Mouse (Mus musculus): Measurements from ENCODE around the gene Cd27. TPM values are rescaled to one million over a fixed set of nuclear protein-coding genes. Genes with fewer than 3 reads are reported as not detected.

Gene Cd27
- polyA plus RNA-seq, 1 experiment from 2014 or later: 2.4 TPM

- no peak for DNase-seq (ENCODE audit: low spot score)
- Histone ChIP-seq H3K36me3 (ENCODE audit: insufficient read depth, low read length) (no peaks in the 10 kb centered on the region), H3K4me1 (ENCODE audit: insufficient read depth, low read depth, low read length) (no peaks in the 10 kb centered on the region; the same call in 1 of the 2 replicates), H3K4me3 (ENCODE audit: low read depth, low read length) (no peak overlapping the region), H3K4me2 (replicated peaks; ENCODE audit: low read depth, low read length) (no peak overlapping the region), H3K9ac (replicated peaks; ENCODE audit: low read depth) (no peak overlapping the region), H3K9me3 (ENCODE audit: low read length) (no peaks in the 10 kb centered on the region), H3K27me3 (replicated peaks; ENCODE audit: insufficient read depth, low read length) (no peaks in the 10 kb centered on the region), H3K27ac (ENCODE audit: low read length) (no peak overlapping the region)
- TF ChIP-seq CTCF (IDR thresholded peaks at IDR 0.05): no peak
- TF ChIP-seq EP300 (IDR thresholded peaks at IDR 0.05): no peak
- no peak for ATAC-seq
- WGBS: 89% methylated on average over 5 of the region's 5 CpGs
Observed at GRCm38 (mm10) chr6:125239547-125239946, 2.7 kb upstream of the Cd27 start.

DNA sequence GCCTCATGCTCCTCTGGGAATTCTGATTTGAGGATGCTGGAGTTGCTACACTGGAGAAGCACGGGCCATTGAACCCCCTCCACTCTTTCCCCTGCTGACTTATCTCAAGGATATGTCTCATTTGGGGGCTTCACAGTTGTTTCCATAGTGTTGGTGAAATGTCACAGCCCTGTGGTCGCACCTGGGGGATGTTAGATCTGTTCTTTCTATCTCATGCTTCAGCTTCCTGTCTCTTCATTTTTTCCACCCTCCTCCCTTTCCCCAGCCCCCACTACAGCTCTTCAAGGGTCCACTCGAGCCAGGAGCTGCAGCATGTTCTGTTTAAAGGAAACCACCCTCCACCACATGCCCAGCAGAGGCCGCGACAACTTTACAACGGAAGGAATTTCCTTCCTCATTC lies 1.6 kb upstream of the Cd27 start:
- Histone ChIP-seq H3K9ac (replicated peaks; ENCODE audit: low read depth) (no peak overlapping the region), H3K27ac (ENCODE audit: low read length) (no peak overlapping the region), H3K27me3 (replicated peaks; ENCODE audit: insufficient read depth, low read length) (no peaks in the 10 kb centered on the region), H3K4me3 (ENCODE audit: low read depth, low read length) (no peak overlapping the region), H3K36me3 (ENCODE audit: insufficient read depth, low read length) (no peaks in the 10 kb centered on the region), H3K4me1 (ENCODE audit: insufficient read depth, low read depth, low read length) (peaks cover 3% of the 10 kb centered on the region; the same call in 1 of the 2 replicates), H3K9me3 (ENCODE audit: low read length) (no peaks in the 10 kb centered on the region), H3K4me2 (replicated peaks; ENCODE audit: low read depth, low read length) (no peak overlapping the region)
- WGBS: 28% methylated on average over 6 of the region's 6 CpGs
- no peak for TF ChIP-seq CTCF (IDR thresholded peaks at IDR 0.05)
- no peak for TF ChIP-seq EP300 (IDR thresholded peaks at IDR 0.05)
- peak; percentile 14 for DNase-seq (ENCODE audit: low spot score)
- ATAC-seq: no peak

DNA sequence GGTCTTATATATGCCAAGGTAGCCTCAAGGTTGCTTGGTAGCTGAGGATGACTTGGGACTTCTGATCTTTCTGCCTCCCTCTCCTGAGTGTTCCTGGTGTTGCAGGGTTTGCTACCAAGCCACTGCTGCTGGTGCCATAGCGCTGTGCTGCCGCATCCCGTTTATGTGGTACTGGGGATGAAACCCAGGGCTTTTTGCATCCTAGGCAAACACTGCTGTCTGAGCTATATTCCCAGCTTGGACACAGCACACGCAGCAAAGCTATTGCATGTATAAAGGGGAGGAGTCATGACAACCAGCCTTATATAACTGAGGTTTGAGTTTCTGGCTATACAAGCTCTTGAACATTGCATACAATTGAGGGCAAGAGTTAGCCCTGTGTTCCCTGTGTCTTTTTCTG lies 611 bp upstream of the Cd27 start:
- DNase-seq (ENCODE audit: low spot score): no peak
- H3K9me3 ChIP-seq (ENCODE audit: low read length): no peaks in the 10 kb centered on the region
- ATAC-seq: no peak
- no peak overlapping the region for H3K4me2 ChIP-seq (replicated peaks; ENCODE audit: low read depth, low read length)
- WGBS: 80% methylated on average over 4 of the region's 4 CpGs
- H3K27ac ChIP-seq (ENCODE audit: low read length): no peak overlapping the region
- H3K9ac ChIP-seq (replicated peaks; ENCODE audit: low read depth): no peak overlapping the region
- TF ChIP-seq EP300 (IDR thresholded peaks at IDR 0.05) (no peak), CTCF (IDR thresholded peaks at IDR 0.05) (no peak)
- no peaks in the 10 kb centered on the region for H3K27me3 ChIP-seq (replicated peaks; ENCODE audit: insufficient read depth, low read length)
- peaks cover 3% of the 10 kb centered on the region; the same call in 1 of the 2 replicates for H3K4me1 ChIP-seq (ENCODE audit: insufficient read depth, low read depth, low read length)
- H3K36me3 ChIP-seq (ENCODE audit: insufficient read depth, low read length): no peaks in the 10 kb centered on the region
- H3K4me3 ChIP-seq (ENCODE audit: low read depth, low read length): no peak overlapping the region

- H3K4me2 ChIP-seq (replicated peaks; ENCODE audit: low read depth, low read length): no peak overlapping the region
- DNase-seq (ENCODE audit: low spot score) (no peak), ATAC-seq (no peak)
- TF ChIP-seq EP300 (IDR thresholded peaks at IDR 0.05) (no peak), CTCF (IDR thresholded peaks at IDR 0.05) (no peak)
- no peaks in the 10 kb centered on the region for H3K9me3 ChIP-seq (ENCODE audit: low read length)
- 70% methylated on average over 6 of the region's 6 CpGs for WGBS
- no peak overlapping the region for H3K9ac ChIP-seq (replicated peaks; ENCODE audit: low read depth)
- H3K27me3 ChIP-seq (replicated peaks; ENCODE audit: insufficient read depth, low read length): no peaks in the 10 kb centered on the region
- peaks cover 10% of the 10 kb centered on the region; the same call in 1 of the 2 replicates for H3K4me1 ChIP-seq (ENCODE audit: insufficient read depth, low read depth, low read length)
- H3K27ac ChIP-seq (ENCODE audit: low read length): no peak overlapping the region
- H3K4me3 ChIP-seq (ENCODE audit: low read depth, low read length): no peak overlapping the region
- no peaks in the 10 kb centered on the region for H3K36me3 ChIP-seq (ENCODE audit: insufficient read depth, low read length)
Observed at GRCm38 (mm10) chr6:125236341-125236740, 469 bp downstream of the Cd27 start.

GRCm38 (mm10) chr6:125234520-125234828 lies 2.3 kb downstream of the Cd27 start:
- Histone ChIP-seq H3K27me3 (replicated peaks; ENCODE audit: insufficient read depth, low read length) (no peaks in the 10 kb centered on the region), H3K4me1 (ENCODE audit: insufficient read depth, low read depth, low read length) (peaks cover 10% of the 10 kb centered on the region; the same call in 1 of the 2 replicates), H3K9ac (replicated peaks; ENCODE audit: low read depth) (no peak overlapping the region), H3K9me3 (ENCODE audit: low read length) (no peaks in the 10 kb centered on the region), H3K27ac (ENCODE audit: low read length) (peak overlapping the region; percentile 69; the same call in 1 of the 2 replicates), H3K4me3 (ENCODE audit: low read depth, low read length) (no peak overlapping the region), H3K4me2 (replicated peaks; ENCODE audit: low read depth, low read length) (0 out of 2 replicates have a peak overlapping the region, but pooled peaks have one; percentile 11), H3K36me3 (ENCODE audit: insufficient read depth, low read length) (no peaks in the 10 kb centered on the region)
- ATAC-seq (no peak), DNase-seq (ENCODE audit: low spot score) (no peak)
- 38% methylated on average over 5 of the region's 5 CpGs for WGBS
- TF ChIP-seq EP300 (IDR thresholded peaks at IDR 0.05) (0 out of 2 replicates have a peak, but pooled peaks have one; percentile 17), CTCF (IDR thresholded peaks at IDR 0.05) (no peak)

DNA sequence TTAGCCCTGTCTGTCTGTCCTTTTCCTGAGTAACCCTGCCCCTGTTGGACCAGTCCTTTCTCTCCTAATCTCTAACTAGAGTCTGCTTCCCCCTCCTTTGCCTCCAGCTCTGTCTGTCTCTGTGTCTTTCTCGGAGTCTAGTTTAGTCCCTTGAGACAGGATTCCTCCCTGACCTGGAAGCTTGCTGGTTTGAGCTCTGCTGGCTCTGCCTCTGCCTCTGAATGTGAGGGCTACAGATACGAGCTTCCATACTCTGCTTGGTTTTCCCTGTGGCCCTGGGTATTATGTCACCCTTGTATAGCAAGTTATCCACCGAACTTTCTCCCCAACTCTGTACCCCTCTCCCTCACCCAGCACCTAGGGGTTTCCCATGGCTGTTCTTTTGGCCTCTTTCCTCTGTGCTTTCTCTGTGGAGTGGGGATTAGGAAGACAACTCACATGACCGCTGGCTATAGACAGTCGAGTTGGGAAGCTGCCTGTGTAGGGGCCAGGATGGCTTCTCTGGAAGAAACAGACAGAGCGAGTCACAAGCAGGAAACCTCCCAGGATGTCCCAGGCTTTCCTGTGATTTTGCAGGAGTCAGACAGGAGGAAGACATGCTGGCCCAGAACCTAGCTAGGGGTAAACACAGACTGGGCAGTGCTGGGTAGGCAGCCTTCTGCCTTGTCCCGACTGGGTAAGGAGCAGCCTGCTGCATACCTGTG lies 2.8 kb downstream of the Cd27 start:
- TF ChIP-seq CTCF (IDR thresholded peaks at IDR 0.05): no peak
- TF ChIP-seq EP300 (IDR thresholded peaks at IDR 0.05): no peak
- Histone ChIP-seq H3K4me2 (replicated peaks; ENCODE audit: low read depth, low read length) (0 out of 2 replicates have a peak overlapping the region, but pooled peaks have one; percentile 11), H3K27ac (ENCODE audit: low read length) (peak overlapping the region; percentile 69; the same call in 1 of the 2 replicates)

More for the DNA sequence above, 2.8 kb downstream of the Cd27 start:
- Histone ChIP-seq H3K36me3 (ENCODE audit: insufficient read depth, low read length) (no peaks in the 10 kb centered on the region), H3K27me3 (replicated peaks; ENCODE audit: insufficient read depth, low read length) (no peaks in the 10 kb centered on the region), H3K4me3 (ENCODE audit: low read depth, low read length) (no peak overlapping the region), H3K4me1 (ENCODE audit: insufficient read depth, low read depth, low read length) (peaks cover 10% of the 10 kb centered on the region; the same call in 1 of the 2 replicates), H3K9ac (replicated peaks; ENCODE audit: low read depth) (no peak overlapping the region), H3K9me3 (ENCODE audit: low read length) (no peaks in the 10 kb centered on the region)
- DNase-seq (ENCODE audit: low spot score): peak; percentile 45
- WGBS: 40% methylated on average over 7 of the region's 7 CpGs
- ATAC-seq: peak; percentile 46
